Mouse (Mus musculus) central nervous system, embryonic 11.5 days (tissue): ENCODE data around the gene Sema3e. TPM values are rescaled to one million over a fixed set of nuclear protein-coding genes. Genes with fewer than 3 reads are reported as not detected.

Experiments
- polyA plus RNA-seq: library from polyadenylated mRNA; depleted of rRNA; stranded (reverse); fragments of >200 nt; gene quantifications from 2 replicates; pipeline ENCODE4 v1.2.3, GENCODE M21; 2012; rRNA removed

Gene Sema3e
- 0.84 and 1.0 TPM in 2 replicates for polyA plus RNA-seq

DNA sequence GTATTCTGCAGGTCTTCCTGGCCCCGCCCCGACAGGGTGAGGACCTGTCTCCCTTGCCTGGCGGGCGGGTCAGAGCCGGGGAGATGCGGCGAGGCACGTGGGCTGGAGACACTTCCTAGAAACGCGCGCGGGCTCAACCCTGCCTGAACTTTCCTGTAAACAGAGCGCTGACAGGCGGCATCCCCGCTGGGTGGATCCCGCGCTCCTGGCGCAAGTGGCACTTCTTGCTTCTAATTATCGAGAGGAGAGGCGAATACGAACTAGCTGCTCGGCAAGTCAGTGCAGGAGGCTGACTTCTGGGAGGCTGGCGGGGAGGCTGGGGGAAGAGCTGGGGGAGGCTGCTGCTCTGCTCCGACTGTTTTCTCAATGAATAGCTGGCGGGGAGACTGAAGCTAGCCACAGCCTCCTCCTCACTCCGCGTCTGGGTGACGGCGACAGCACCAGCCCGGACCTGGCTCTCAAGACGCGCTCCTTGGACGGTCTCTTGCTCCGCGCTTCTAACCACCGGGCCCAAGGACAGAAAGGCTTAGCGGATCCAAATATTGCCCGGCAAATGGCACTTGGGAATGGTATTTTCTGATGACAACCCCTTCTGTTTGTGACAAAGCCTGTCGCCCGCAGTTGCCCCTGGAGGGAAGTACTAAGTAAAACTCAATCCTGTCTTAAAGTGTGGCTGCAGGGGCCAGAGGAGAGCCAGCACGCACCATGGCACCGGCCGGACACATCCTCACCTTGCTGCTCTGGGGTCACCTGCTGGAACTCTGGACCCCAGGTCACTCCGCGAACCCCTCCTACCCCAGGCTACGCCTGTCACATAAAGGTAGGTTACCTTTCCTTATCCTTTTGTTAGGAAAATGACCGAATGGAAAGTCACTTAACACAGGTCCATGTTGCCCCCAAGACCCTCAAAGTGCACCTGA is at the start of gene Sema3e:
Gene Sema3e, plus strand, starts transcription at position 72 of the 920 bp plus-strand sequence.

Other genes starting within 250 kb of the Sema3e start
- gene Speer3, start 233.7 kb upstream of the Sema3e start, polyA plus RNA-seq: not detected in 2 replicates